Mouse (Mus musculus) Patski (cell line): ENCODE results near the gene Rgmb. TPM values are rescaled to one million over a fixed set of nuclear protein-coding genes. Genes with fewer than 3 reads are reported as not detected.

Source experiments
- ATAC-seq: fragments of 100-300 bp; one replicate; pipeline ENCODE4 v1.8.0; 2021
- CTCF ChIA-PET: fragments of 350-600 bp; sonication (Branson Sonifier 250); formaldehyde crosslinking; loops from one replicate; lab custom pipeline; 2022; ENCODE audit warnings: inconsistent platforms; lab: Charles Lee
- POLR2A ChIA-PET: fragments of 350-600 bp; sonication (Branson Sonifier 250); formaldehyde crosslinking; loops from one replicate; lab custom pipeline; 2022; ENCODE audit warnings: antibody characterized with exemption, inconsistent platforms; lab: Charles Lee
- DNase-seq: peaks from one replicate; pipeline ENCODE4 v3.0.0-alpha.2; 2011; ENCODE audit warnings: low read depth, low spot score
- H3K27me3 ChIP-seq: fragments of 371-371 bp; one replicate; pipeline ENCODE4 v1.5.1; 2021
- CTCF ChIP-seq: fragments of 100-300 bp; IDR thresholded peaks from one replicate; pipeline ENCODE4 v1.5.1; 2021
- in situ Hi-C: fragments of 300-500 bp; cut with MboI; formaldehyde crosslinking; loops from 3 replicates; pipeline ENCODE4 v1.11.1; 2018; ENCODE audit warnings: low pct_unique_long_range_greater_than_20kb, mixed read lengths
- polyA plus RNA-seq: library from polyadenylated mRNA; unstranded; gene quantifications from one replicate; pipeline ENCODE4 v1.2.3, GENCODE M21; 2021

The Rgmb gene
- polyA plus RNA-seq, 1 experiment from 2014 or later, result 14.1 TPM

- no peaks in the 10 kb centered on the region for H3K27me3 ChIP-seq
- ATAC-seq, result no peak
- in situ Hi-C loops, result loop anchor here (25.0 kb wide), 1 partner anchor 1822 kb away; the partner anchor contains the start of gene Lnpep
- DNase-seq, result no peak
- ChIA-PET POLR2A (interaction anchor here (1.1 kb wide), 1 partner anchor 11 kb away, joined by 3 read pairs; no protein-coding TSS in a partner anchor), CTCF (interaction anchor here (1.2 to 1.5 kb wide), 3 partner anchors 9 to 12 kb away, joined by 4 to 8 read pairs (median 4); no protein-coding TSS in a partner anchor)
- TF ChIP-seq CTCF, result no peak
Observed at GRCm38 (mm10) chr17:15815312-15816018, 15.4 kb downstream of the Rgmb start.

GRCm38 (mm10) chr17:15813658-15814212 is 17.1 kb downstream of the Rgmb start:
- in situ Hi-C loops, result loop anchor here (25.0 kb wide), 1 partner anchor 1824 kb away; the partner anchor contains the start of gene Lnpep

GRCm38 (mm10) chr17:15812136-15812778 is 18.6 kb downstream of the Rgmb start:
- H3K27me3 ChIP-seq, result no peaks in the 10 kb centered on the region
- no peak for DNase-seq
- POLR2A ChIA-PET, result no interaction called here
- in situ Hi-C loops, result loop anchor here (25.0 kb wide), 1 partner anchor 1825 kb away; the partner anchor contains the start of gene Lnpep
- CTCF ChIA-PET, result interaction anchor here (1.2 to 1.9 kb wide), 3 partner anchors 10 to 12 kb away, joined by 4 to 8 read pairs (median 6); no protein-coding TSS in a partner anchor
- TF ChIP-seq CTCF, result no peak
- ATAC-seq, result no peak

More at GRCm38 (mm10) chr17:15813658-15814212, 17.1 kb downstream of the Rgmb start:
- ChIA-PET CTCF (interaction anchor here (0.9 to 1.8 kb wide), 4 partner anchors 8 to 10 kb away, joined by 3 to 8 read pairs (median 4); no protein-coding TSS in a partner anchor), POLR2A (interaction anchor here (0.9 kb wide), 1 partner anchor 8 kb away, joined by 4 read pairs; no protein-coding TSS in a partner anchor)
- no peak for TF ChIP-seq CTCF
- ATAC-seq (peak; percentile 56), DNase-seq (no peak)
- H3K27me3 ChIP-seq, result no peaks in the 10 kb centered on the region

- DNase-seq (no peak), ATAC-seq (no peak)
- ChIA-PET CTCF (interaction anchor here (1.1 to 2.9 kb wide), 4 partner anchors 12 to 23 kb away, joined by 3 to 13 read pairs (median 6); no protein-coding TSS in a partner anchor), POLR2A (interaction anchor here (1.0 kb wide), 1 partner anchor 17 kb away, joined by 3 read pairs; no protein-coding TSS in a partner anchor)
- no peak for TF ChIP-seq CTCF
- in situ Hi-C loops, result loop anchor here (10.0 to 25.0 kb wide), 3 partner anchors 365 to 1827 kb away; partner anchors contain the start of gene Lnpep
- no peaks in the 10 kb centered on the region for H3K27me3 ChIP-seq
Observed at GRCm38 (mm10) chr17:15809949-15810348, 20.9 kb downstream of the Rgmb start.

GRCm38 (mm10) chr17:15808468-15809374 is 22.1 kb downstream of the Rgmb start:
- TF ChIP-seq CTCF, result no peak
- ATAC-seq, result no peak
- no peaks in the 10 kb centered on the region for H3K27me3 ChIP-seq
- in situ Hi-C loops, result loop anchor here (10.0 to 25.0 kb wide), 3 partner anchors 366 to 1829 kb away; partner anchors contain the start of gene Lnpep
- ChIA-PET CTCF (interaction anchor here (1.0 to 2.9 kb wide), 5 partner anchors 15 to 34 kb away, joined by 3 to 13 read pairs (median 4); no protein-coding TSS in a partner anchor), POLR2A (interaction anchor here (0.6 to 1.3 kb wide), 2 partner anchors 14 to 30 kb away, joined by 3 to 4 read pairs; no protein-coding TSS in a partner anchor)
- DNase-seq, result no peak

- ATAC-seq, result no peak
- no peak for DNase-seq
- ChIA-PET CTCF (interaction anchor here (1.0 to 2.9 kb wide), 3 partner anchors 15 to 30 kb away, joined by 3 to 13 read pairs (median 4); no protein-coding TSS in a partner anchor), POLR2A (interaction anchor here (0.6 to 1.5 kb wide), 4 partner anchors 15 to 29 kb away, joined by 3 to 4 read pairs (median 4); no protein-coding TSS in a partner anchor)
- in situ Hi-C loops, result loop anchor here (10.0 to 25.0 kb wide), 3 partner anchors 367 to 1829 kb away; partner anchors contain the start of gene Lnpep
- no peaks in the 10 kb centered on the region for H3K27me3 ChIP-seq
- no peak for TF ChIP-seq CTCF
Observed at GRCm38 (mm10) chr17:15808015-15808414, 22.8 kb downstream of the Rgmb start.

- ATAC-seq, result no peak
- in situ Hi-C loops, result loop anchor here (10.0 to 25.0 kb wide), 3 partner anchors 367 to 1830 kb away; partner anchors contain the start of gene Lnpep
- POLR2A ChIA-PET, result interaction anchor here (0.7 to 1.5 kb wide), 3 partner anchors 15 to 23 kb away, joined by 3 to 4 read pairs (median 4); no protein-coding TSS in a partner anchor
- no peak for TF ChIP-seq CTCF
- CTCF ChIA-PET, result interaction anchor here (1.0 to 2.9 kb wide), 3 partner anchors 15 to 29 kb away, joined by 3 to 13 read pairs (median 4); no protein-coding TSS in a partner anchor
- H3K27me3 ChIP-seq, result no peaks in the 10 kb centered on the region
- DNase-seq, result no peak
Observed at GRCm38 (mm10) chr17:15807295-15807984, 23.4 kb downstream of the Rgmb start.
